Comparison of ENCODE assay signal across 9 mouse cellular contexts in genomic region chr6:129365959-129366359, GRCm38 (mm10). TPM values are rescaled to one million over a fixed set of nuclear protein-coding genes. Genes with fewer than 3 reads are reported as not detected.
DNase-seq lines count a peak whose midpoint lies in the region; ATAC-seq and TF ChIP-seq lines count a peak whose summit lies in the region.
"Had no signal": no experiment of that assay in that cellular context is flagged by ENCODE, and none has a peak within 500 bp of the region (broad histone marks: within the 10 kb centered on the region; RNA-seq: fewer than 3 reads in every experiment).

No protein-coding gene starts in this region.

- H3K36me3 ChIP-seq in embryonic facial prominence, embryonic 14.5 days (ENCODE audit: control insufficient read depth, insufficient read depth, low read length), result no peaks in the 10 kb centered on the region
- no peaks in the 10 kb centered on the region for H3K36me3 ChIP-seq in liver, adult 2 months (ENCODE audit: control insufficient read depth, insufficient read depth, low read length)
- no peaks in the 10 kb centered on the region for H3K36me3 ChIP-seq in neural tube, embryonic 12.5 days

- H3K9ac ChIP-seq in embryonic facial prominence, embryonic 14.5 days (ENCODE audit: low read depth, low read length), result no peak overlapping the region
- H3K9ac ChIP-seq in liver, adult 2 months (ENCODE audit: low read depth, low read length), result no peak overlapping the region
- H3K9ac ChIP-seq in neural tube, embryonic 12.5 days, result no peak overlapping the region

- no peaks in the 10 kb centered on the region for H3K9me3 ChIP-seq in embryonic facial prominence, embryonic 14.5 days (ENCODE audit: control insufficient read depth, low read length)
- H3K9me3 ChIP-seq in neural tube, embryonic 12.5 days, result no peaks in the 10 kb centered on the region

- H3K79me2 ChIP-seq in liver, adult 2 months (ENCODE audit: control insufficient read depth, insufficient read depth, low read length), result no peaks in the 10 kb centered on the region

- H3K4me1 ChIP-seq in bone marrow, adult 2 months (ENCODE audit: control insufficient read depth, insufficient read depth, low read length), result peaks cover 2% of the 10 kb centered on the region; the same call in 1 of the 2 replicates
- H3K4me1 ChIP-seq in embryonic facial prominence, embryonic 14.5 days (ENCODE audit: control insufficient read depth, insufficient read depth, low read length), result no peaks in the 10 kb centered on the region
- no peaks in the 10 kb centered on the region for H3K4me1 ChIP-seq in liver, adult 2 months (ENCODE audit: control insufficient read depth, insufficient read depth, low read length)
- H3K4me1 ChIP-seq in neural tube, embryonic 12.5 days, result no peaks in the 10 kb centered on the region

- TF ChIP-seq POLR2A in bone marrow, adult 2 months (IDR thresholded peaks at IDR 0.05; ENCODE audit: borderline replicate concordance, control insufficient read depth, low read depth, low read length), result no peak
- no peak for TF ChIP-seq POLR2A in liver, adult 2 months (IDR thresholded peaks at IDR 0.05; ENCODE audit: extremely low read depth, insufficient read depth, low read length)

- DNase-seq in ovary, postnatal 14 days (ENCODE audit: low spot score), result peak; percentile 51
- DNase-seq in ovary, postnatal 10 days (ENCODE audit: low spot score), result no peak
- DNase-seq in embryonic facial prominence, embryonic 14.5 days (ENCODE audit: low spot score), result peak; percentile 75
- DNase-seq in hindlimb bud, embryonic 11.5 days (ENCODE audit: extremely low spot score, low read depth, low spot score), result peak; percentile 47
- DNase-seq in liver, adult 2 months (ENCODE audit: extremely low read depth, low read depth, low spot score), result peak; percentile 58
- DNase-seq in thymus, postnatal 14 days, result peak; percentile 60

- H3K27ac ChIP-seq in bone marrow, adult 2 months (ENCODE audit: control insufficient read depth, insufficient read depth, low read depth, low read length, poor library complexity), result no peak overlapping the region
- no peak overlapping the region for H3K27ac ChIP-seq in embryonic facial prominence, embryonic 14.5 days (replicated peaks; ENCODE audit: low read depth, low read length)
- H3K27ac ChIP-seq in liver, adult 2 months (replicated peaks; ENCODE audit: insufficient read depth, low read depth, low read length), result no peak overlapping the region
- no peak overlapping the region for H3K27ac ChIP-seq in neural tube, embryonic 12.5 days

- no peak overlapping the region for H3K4me2 ChIP-seq in embryonic facial prominence, embryonic 14.5 days (ENCODE audit: low read depth, low read length)
- H3K4me2 ChIP-seq in neural tube, embryonic 12.5 days (replicated peaks), result no peak overlapping the region

- H3K4me3 ChIP-seq in bone marrow, adult 2 months (replicated peaks; ENCODE audit: control insufficient read depth, low read depth, low read length), result no peak overlapping the region
- no peak overlapping the region for H3K4me3 ChIP-seq in embryonic facial prominence, embryonic 14.5 days (ENCODE audit: low read depth, low read length)
- no peak overlapping the region for H3K4me3 ChIP-seq in liver, adult 2 months (ENCODE audit: insufficient read depth, low read depth, low read length)
- H3K4me3 ChIP-seq in neural tube, embryonic 12.5 days, result no peak overlapping the region
- H3K4me3 ChIP-seq: erythroblast, embryonic 14.5 days had no signal

- TF ChIP-seq CTCF in bone marrow, adult 2 months (IDR thresholded peaks at IDR 0.05; ENCODE audit: control insufficient read depth, insufficient read depth, low read length), result peak; percentile 36
- TF ChIP-seq CTCF in liver, adult 2 months (IDR thresholded peaks at IDR 0.05; ENCODE audit: low read depth, low read length), result peak; percentile 55

- peak; percentile 70 for ATAC-seq in embryonic facial prominence, embryonic 14.5 days (ENCODE audit: low read depth)
- 0 out of 2 replicates have a peak, but pooled peaks have one; percentile 46 for ATAC-seq in neural tube, embryonic 12.5 days (ENCODE audit: low FRiP score, low read depth)

- WGBS in bone marrow, adult 2 months, result 5% methylated on average over 6 of the region's 6 CpGs
- WGBS in embryonic facial prominence, embryonic 14.5 days, result 11% methylated on average over 6 of the region's 6 CpGs
- 11% methylated on average over 6 of the region's 6 CpGs for whole genome bisulfite sequencing in liver, adult 2 months
- WGBS in neural tube, embryonic 12.5 days, result 18% methylated on average over 6 of the region's 6 CpGs

- H3K27me3 ChIP-seq in embryonic facial prominence, embryonic 14.5 days (replicated peaks; ENCODE audit: control insufficient read depth, insufficient read depth, low read length), result no peaks in the 10 kb centered on the region
- H3K27me3 ChIP-seq in liver, adult 2 months (ENCODE audit: control insufficient read depth, insufficient read depth, low read length), result no peaks in the 10 kb centered on the region
- H3K27me3 ChIP-seq in neural tube, embryonic 12.5 days (replicated peaks), result no peaks in the 10 kb centered on the region

RNA-seq across cellular contexts. Expression of gene Clec12b, which starts 19.7 kb away (rescaled TPM):
- not detected in 2 replicates for polyA plus RNA-seq in bone marrow, adult 2 months (2011; ENCODE audit: insufficient read depth, insufficient read length, low replicate concordance, missing spikeins)
- polyA plus RNA-seq in embryonic facial prominence, embryonic 14.5 days (2014; fragmentation: Nextera tagmentation; extraction: Ambion mirVana), result 0.21 TPM in 1 of 2 replicates, not detected in the other
- total RNA-seq in liver, adult 2 months (2014; rRNA removed), result not detected in 2 replicates
- not detected in 2 replicates for polyA plus RNA-seq in liver, adult 2 months (2012; rRNA removed)
- 0.19 TPM in 1 of 2 replicates, not detected in the other for polyA plus RNA-seq in neural tube, embryonic 12.5 days (2016; fragmentation: Nextera tagmentation; extraction: Ambion mirVana)
- polyA plus RNA-seq: erythroblast, embryonic 14.5 days had no signal

RNA-seq across cellular contexts. Expression of gene Clec12a, which starts 23.5 kb away (rescaled TPM):
- 45.9 and 106 TPM in 2 replicates for polyA plus RNA-seq in bone marrow, adult 2 months (2011; ENCODE audit: insufficient read depth, insufficient read length, low replicate concordance, missing spikeins)
- polyA plus RNA-seq in embryonic facial prominence, embryonic 14.5 days (2014; fragmentation: Nextera tagmentation; extraction: Ambion mirVana), result 1.9 and 3.0 TPM in 2 replicates
- total RNA-seq in liver, adult 2 months (2014; rRNA removed), result 5.3 and 6.5 TPM in 2 replicates
- 0.86 and 1.2 TPM in 2 replicates for polyA plus RNA-seq in liver, adult 2 months (2012; rRNA removed)
- polyA plus RNA-seq in neural tube, embryonic 12.5 days (2016; fragmentation: Nextera tagmentation; extraction: Ambion mirVana), result 0.23 and 0.34 TPM in 2 replicates
- polyA plus RNA-seq: erythroblast, embryonic 14.5 days had no signal

RNA-seq across cellular contexts. Expression of gene Clec1b, which starts 31.1 kb away (rescaled TPM):
- polyA plus RNA-seq in bone marrow, adult 2 months (2011; ENCODE audit: insufficient read depth, insufficient read length, low replicate concordance, missing spikeins), result 62.2 and 127 TPM in 2 replicates
- polyA plus RNA-seq in embryonic facial prominence, embryonic 14.5 days (2014; fragmentation: Nextera tagmentation; extraction: Ambion mirVana), result 1.6 and 2.2 TPM in 2 replicates
- total RNA-seq in liver, adult 2 months (2014; rRNA removed), result 23.2 and 24.2 TPM in 2 replicates
- polyA plus RNA-seq in liver, adult 2 months (2012; rRNA removed), result 1.7 and 3.7 TPM in 2 replicates
- 7.4 and 8.2 TPM in 2 replicates for polyA plus RNA-seq in neural tube, embryonic 12.5 days (2016; fragmentation: Nextera tagmentation; extraction: Ambion mirVana)
- polyA plus RNA-seq: erythroblast, embryonic 14.5 days had no signal

RNA-seq across cellular contexts. Expression of gene 4922502D21Rik, which starts 34.4 kb away (rescaled TPM):
- polyA plus RNA-seq in bone marrow, adult 2 months (2011; ENCODE audit: insufficient read depth, insufficient read length, low replicate concordance, missing spikeins), result not detected in 2 replicates
- 0.17 TPM in 1 of 2 replicates, not detected in the other for polyA plus RNA-seq in embryonic facial prominence, embryonic 14.5 days (2014; fragmentation: Nextera tagmentation; extraction: Ambion mirVana)
- total RNA-seq in liver, adult 2 months (2014; rRNA removed), result not detected in 2 replicates
- not detected in 2 replicates for polyA plus RNA-seq in liver, adult 2 months (2012; rRNA removed)
- polyA plus RNA-seq in neural tube, embryonic 12.5 days (2016; fragmentation: Nextera tagmentation; extraction: Ambion mirVana), result not detected in 2 replicates
- polyA plus RNA-seq: erythroblast, embryonic 14.5 days had no signal

RNA-seq across cellular contexts. Expression of gene Clec9a, which starts 42.7 kb away (rescaled TPM):
- polyA plus RNA-seq in bone marrow, adult 2 months (2011; ENCODE audit: insufficient read depth, insufficient read length, low replicate concordance, missing spikeins), result 3.7 and 19.0 TPM in 2 replicates
- polyA plus RNA-seq in embryonic facial prominence, embryonic 14.5 days (2014; fragmentation: Nextera tagmentation; extraction: Ambion mirVana), result 0.17 and 0.24 TPM in 2 replicates
- 2.8 and 2.9 TPM in 2 replicates for total RNA-seq in liver, adult 2 months (2014; rRNA removed)
- 0.44 and 0.86 TPM in 2 replicates for polyA plus RNA-seq in liver, adult 2 months (2012; rRNA removed)
- 0.34 and 0.65 TPM in 2 replicates for polyA plus RNA-seq in neural tube, embryonic 12.5 days (2016; fragmentation: Nextera tagmentation; extraction: Ambion mirVana)
- polyA plus RNA-seq: erythroblast, embryonic 14.5 days had no signal

Comparison
In these comparisons a context has a peak if more than half of its experiments do, and no peak if none do; other contexts are left out.
1. RNA of gene Clec12a, which starts 23.5 kb away (polyA plus RNA-seq): 45.9 to 106 TPM in bone marrow, adult 2 months; 1.9 to 3.0 TPM in embryonic facial prominence, embryonic 14.5 days, 0.86 to 1.2 TPM in liver, adult 2 months and 0.23 to 0.34 TPM in neural tube, embryonic 12.5 days; every median in the first group is over 10 times any median in the second.